Mouse (Mus musculus): ENCODE measurements around the gene Smarca2.

DNA sequence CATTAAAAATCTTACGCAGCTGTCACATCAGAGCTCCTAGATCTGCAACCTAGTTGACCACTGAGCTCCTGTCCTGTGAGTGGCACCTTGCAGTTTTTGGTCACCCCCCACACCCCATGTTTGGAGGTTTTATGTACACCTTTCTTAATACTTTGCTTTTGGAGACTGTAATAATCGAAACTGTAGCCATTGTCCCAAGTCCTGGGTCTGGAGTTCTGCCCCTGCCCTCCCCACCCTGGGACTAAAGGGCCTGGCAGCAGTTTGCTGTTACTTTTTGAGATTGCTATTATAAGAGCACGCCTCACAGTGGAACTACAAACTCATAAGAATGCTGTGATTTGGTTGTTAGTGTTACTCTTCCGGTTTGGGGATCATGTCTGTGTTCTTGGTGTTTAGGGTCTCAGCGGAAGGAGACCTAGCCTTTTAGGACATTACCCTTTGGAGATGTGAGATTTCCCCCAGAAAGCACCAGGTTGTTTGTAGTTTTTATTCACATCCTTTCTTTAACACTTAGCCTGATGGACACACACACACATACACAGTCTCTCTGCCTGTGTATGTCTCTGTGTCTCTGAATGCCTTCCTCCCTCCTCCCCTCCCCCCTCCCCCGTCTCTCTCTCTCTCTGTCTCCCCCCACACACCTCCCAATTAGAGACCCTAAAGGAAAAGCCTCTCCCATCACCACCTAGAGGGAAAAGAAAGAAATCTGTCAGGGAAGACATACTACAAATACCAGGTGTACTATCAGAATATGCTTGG, 142.0 kb downstream of the Smarca2 start:
- no peak for TF ChIP-seq CTCF (conservative IDR thresholded peaks at IDR 0.05; ENCODE audit: low read length)
- TF ChIP-seq POU5F1 (IDR thresholded peaks at IDR 0.05; ENCODE audit: borderline replicate concordance, low read length): no peak
- TF ChIP-seq NANOG (IDR thresholded peaks at IDR 0.05; ENCODE audit: borderline replicate concordance, low read length): no peak

All from E14TG2a.4 (cell line).